Mouse (Mus musculus): ENCODE results near the gene Cacna1g. TPM values are rescaled to one million over a fixed set of nuclear protein-coding genes. Genes with fewer than 3 reads are reported as not detected.

Gene Cacna1g
- total RNA-seq, 2 experiments from 2014 or later = 15.4 to 21.5 TPM

DNA sequence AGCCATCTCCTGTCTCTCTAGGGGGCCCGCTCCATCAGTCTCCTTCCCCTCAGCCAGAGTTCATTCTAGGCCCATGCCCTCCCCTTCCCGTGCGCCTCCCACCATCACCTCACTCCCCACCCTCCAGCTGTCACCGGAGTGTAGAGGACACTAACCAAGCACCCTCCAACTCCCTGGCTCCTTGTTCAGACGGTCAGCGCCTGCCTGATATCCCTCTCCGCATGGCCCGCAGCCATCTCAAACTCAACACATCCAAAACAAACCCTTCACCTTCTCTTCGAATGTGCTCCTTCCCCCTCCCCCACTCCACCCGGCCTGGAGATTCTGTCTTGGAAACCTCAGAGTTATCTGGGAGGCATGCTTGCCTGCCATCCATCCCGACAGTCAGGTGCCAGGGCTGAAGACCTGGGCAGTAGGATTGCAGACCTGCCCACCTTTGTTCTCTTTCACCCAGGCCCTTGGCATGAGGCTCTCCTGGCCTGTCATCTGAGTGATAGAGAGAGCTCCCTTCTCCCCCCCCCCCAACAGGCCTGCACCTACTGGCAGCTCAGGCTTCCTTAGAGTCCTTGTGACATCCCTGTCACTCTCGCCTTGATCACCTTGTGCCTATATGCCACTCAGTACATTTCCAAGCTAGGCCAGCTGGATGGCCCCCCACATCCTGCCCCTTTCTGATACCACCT is 22.8 kb downstream of the Cacna1g start:
- intact Hi-C loops (cut with DNase I) = no loop called here
- DNase-seq (ENCODE audit: low spot score) = peak; percentile 31

DNA sequence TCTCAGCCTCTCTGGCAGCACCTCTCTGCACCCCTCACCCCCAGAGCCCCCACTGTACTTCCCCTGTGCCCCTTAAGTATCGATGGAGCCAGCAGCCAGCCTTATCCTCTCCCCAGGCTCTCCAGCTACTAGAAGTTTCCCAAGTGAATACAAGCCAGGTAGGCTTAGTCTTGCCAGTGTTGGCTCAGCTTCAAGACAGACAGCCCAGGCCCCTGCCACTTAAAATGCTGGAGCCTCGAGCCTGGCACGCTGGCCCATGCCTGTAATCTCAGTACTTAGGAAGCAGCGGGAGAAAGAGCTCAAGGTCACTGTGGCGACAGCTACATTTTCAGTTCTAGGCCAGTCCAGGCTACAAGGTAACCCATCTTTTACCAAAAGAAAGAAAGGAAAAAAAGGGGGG is 24.1 kb downstream of the Cacna1g start:
- intact Hi-C loops (cut with DNase I) = no loop called here
- no peak for DNase-seq (ENCODE audit: low spot score)

DNA sequence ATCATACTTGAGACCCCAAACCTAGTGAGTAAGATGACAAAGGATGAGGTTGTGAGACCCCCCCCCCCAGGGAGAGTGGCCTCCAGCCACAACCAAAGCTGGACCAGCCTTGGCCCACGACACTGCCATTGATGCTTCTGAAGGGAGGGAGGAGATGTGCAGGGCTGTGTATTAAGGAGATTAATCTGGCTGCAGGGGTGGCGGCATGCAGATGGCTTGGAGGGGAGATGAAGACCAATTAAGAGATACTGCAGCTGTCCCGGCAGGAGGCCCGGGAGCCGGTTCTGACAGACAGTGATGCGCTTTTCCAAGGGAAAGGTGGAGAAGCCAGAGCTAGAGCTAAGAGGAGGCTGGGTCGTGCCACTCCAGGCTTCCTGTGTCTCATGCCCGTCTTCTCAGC is 24.8 kb downstream of the Cacna1g start:
- intact Hi-C loops (cut with DNase I) = no loop called here
- DNase-seq (ENCODE audit: low spot score) = no peak

DNA sequence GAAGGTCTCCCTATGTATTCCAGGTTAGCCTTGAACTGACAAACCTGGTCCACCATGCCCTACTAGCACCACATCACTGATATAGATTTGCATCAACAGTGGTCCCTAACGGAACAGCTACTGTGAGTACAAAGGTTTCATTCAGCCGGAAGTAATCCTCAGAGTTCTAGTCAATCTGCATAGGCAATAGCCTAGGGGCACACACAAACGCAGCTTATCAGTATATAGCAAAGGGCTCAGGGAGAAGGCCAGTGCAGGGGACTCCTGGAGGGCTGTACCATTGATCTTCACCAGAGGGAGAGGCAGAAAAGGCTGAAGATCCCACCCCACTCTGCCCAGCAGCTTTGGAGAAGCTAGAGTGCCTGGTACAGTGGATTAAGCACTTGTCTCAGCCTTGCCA is 27.0 kb downstream of the Cacna1g start:
- no peak for DNase-seq (ENCODE audit: low spot score)
- intact Hi-C loops (cut with DNase I) = no loop called here

DNA sequence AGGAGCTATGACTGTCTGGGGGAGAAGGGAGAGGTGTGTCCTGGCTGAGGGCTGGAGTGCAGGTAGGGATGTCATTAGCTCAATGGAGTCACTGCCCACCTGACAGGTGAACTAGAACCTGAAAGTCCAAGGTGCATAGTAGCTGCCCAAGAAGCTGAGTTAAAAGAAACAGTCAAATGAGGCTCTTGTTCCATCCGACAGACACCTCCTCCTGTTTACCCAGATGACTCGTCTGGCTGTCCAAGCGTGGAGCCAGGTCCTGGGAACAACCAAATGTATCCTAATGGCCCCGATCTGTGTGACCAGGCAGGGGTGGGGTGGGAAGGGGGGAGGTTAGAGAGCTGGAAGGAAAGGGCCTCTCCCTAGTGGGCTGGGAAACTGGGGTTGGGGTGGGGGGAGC is 28.7 kb downstream of the Cacna1g start:
- intact Hi-C loops (cut with DNase I) = no loop called here
- no peak for DNase-seq (ENCODE audit: low spot score)

DNA sequence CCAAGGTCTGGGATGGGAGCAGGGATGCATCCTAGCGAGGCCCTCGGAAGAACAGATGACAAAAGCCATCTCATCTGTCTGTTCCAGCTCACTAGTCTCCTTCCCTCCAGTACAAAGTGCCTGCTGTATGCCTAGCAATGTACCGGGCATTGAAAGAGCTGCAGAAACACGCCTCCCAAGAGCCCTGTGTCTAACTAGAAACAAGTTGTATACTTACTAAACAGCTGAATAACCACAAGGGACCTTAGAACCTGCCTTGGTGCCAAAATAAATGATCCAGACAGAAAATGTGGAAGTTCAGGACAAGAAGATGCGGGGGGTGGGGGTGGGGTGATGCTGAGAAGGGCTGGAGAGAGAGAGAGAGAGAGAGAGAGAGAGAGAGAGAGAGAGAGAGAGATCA is 29.2 kb downstream of the Cacna1g start:
- DNase-seq (ENCODE audit: low spot score) = no peak

DNA sequence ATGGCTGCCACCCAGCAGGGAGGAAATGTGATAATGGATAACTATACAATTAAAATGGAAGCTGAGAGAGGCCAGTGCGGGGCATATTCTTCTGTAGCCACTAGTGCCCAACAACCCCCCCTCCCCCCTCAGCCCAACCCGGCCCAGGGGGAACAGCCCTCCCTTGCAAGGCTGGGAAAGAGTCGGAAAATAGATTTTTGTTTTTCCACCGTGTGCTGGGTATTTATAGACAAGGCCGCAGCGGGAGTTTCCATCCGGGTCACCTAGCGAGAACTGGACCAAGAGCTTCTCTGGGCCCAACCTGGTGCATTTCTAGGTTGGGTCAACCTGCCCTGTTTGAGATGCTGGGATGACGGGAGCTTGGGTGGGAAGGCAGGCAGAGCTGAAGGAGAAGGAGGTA is 32.2 kb downstream of the Cacna1g start:
- intact Hi-C loops (cut with DNase I) = no loop called here
- DNase-seq (ENCODE audit: low spot score) = no peak

More for the DNA sequence above, 29.2 kb downstream of the Cacna1g start:
- intact Hi-C loops (cut with DNase I) = no loop called here

DNA sequence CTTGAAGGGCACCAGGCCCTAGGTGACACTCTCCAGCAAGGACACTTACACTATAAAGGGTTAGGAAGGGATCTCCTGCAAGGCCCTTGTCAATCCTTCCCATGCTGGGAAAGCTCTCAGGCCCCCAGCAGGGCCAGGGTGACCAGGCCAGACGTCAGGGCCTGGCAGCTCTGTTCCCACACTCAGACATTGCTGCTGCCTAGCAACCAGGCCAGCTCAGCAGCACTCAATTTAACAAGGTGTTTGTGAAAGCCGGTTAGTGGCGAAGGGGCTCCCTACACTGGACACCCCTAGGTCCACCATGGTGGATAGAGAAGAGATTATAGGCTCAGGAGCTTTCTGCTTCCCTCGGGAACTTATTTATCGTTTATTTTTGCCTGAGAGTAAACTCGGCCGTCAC is 32.9 kb downstream of the Cacna1g start:
- no peak for DNase-seq (ENCODE audit: low spot score)
- intact Hi-C loops (cut with DNase I) = no loop called here

DNA sequence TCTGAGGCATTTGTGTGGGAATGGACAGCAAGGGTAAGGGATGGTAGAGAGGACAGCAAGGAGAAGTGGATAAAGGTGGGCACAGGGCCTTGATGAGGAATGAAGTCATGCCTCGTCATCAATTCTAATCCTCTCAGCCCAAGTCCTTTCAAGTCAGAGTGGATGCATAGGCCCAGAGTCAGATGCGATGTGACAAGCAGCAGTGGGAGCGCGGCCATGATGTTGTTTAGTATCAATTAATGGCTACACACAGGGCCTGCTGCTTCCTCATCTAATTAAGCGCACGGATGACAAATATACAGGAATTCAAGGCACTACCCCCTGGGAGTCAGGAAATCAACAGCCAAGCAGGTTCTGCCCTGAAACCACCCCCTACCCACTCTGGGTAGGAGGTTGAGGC is 33.6 kb downstream of the Cacna1g start:
- DNase-seq (ENCODE audit: low spot score) = no peak
- intact Hi-C loops (cut with DNase I) = no loop called here

DNA sequence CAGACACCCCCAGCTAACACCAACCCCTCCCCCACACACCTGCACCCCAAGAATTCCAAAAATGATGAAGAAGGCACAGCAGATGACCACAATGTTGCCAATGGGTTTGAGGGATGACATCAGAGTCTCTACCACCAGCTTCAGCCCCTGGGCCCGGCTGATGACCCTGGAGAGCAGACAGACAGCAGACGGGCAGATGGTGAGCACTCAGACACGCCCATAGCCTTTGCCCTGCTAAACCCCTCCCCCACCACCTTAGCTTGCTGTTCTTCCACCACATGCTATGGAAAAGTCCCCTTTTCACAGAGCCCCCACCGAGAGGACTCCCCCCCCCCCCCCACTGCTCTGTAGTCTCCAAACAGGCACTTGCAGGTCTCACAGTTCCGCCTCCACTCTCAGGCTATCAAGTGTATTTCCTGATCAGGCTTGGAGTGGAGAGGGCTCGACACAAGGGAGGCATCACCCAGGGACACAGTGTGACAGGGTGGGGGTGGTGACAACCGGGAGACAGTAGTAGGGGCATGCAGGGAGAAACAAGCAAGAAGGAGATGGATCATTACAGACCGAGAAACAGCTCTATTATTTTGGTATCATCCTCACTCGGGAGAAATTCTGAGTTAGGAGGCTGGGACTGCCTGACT is 44.9 kb downstream of the Cacna1g start:
- intact Hi-C loops (cut with DNase I) = no loop called here
- no peak for DNase-seq (ENCODE audit: low spot score)

DNA sequence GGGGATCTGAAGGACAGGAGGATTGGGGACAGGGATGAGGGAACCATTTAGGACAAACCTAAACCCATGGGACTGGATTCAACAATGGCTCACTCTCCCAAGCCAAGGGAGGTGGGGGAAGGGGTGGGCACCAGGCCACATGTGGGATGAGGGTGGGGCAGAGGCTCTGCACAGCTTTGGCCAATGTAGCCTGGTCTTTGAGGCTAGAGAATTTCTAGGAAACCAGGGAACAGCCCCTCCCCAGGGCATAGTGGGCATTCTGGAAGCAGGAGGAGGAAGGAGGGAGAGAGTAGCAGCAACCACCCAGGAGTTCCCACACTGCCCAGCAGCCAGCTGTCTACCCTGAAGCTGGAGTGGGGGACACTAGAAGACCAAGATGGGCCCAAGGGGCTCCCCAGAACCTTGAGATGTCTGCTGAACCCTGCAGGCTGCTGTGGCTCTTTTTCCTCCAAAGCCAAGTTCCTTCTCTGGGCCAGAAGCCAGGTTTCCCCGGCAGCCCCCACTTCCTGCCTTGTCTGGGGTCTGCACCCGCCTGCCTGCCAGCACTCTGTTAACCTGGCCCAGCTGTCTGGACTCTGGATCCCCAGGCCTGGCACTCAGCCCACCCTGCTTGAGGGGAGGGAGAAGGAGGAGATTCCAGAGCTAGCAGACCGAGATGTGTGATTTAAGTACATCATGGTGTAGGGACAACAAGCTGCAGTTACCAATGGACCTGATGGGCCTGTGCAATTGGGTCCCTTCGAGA is 45.7 kb downstream of the Cacna1g start:
- DNase-seq (ENCODE audit: low spot score) = peak; percentile 42
- intact Hi-C loops (cut with DNase I) = no loop called here

DNA sequence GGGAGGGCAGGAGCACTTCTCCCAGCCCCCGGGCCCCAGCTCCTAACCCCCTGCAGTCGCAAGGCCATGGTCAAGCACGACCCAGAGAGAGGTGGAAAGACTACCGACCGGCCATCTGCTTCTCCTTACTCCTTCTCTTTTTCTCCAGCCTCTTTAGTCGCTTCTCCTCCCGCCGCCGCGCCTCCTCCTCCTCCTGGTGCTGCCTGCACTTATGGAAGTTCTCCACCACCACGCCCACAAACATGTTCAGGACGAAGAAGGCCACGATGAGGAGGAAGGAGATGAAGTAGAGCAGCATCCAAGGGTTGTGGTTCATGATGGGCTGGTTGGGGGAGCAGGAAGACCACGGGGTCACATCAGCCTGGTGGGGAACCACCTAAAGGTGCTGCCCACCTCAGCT is 48.3 kb downstream of the Cacna1g start:
- intact Hi-C loops (cut with DNase I) = no loop called here
- DNase-seq (ENCODE audit: low spot score) = no peak

DNA sequence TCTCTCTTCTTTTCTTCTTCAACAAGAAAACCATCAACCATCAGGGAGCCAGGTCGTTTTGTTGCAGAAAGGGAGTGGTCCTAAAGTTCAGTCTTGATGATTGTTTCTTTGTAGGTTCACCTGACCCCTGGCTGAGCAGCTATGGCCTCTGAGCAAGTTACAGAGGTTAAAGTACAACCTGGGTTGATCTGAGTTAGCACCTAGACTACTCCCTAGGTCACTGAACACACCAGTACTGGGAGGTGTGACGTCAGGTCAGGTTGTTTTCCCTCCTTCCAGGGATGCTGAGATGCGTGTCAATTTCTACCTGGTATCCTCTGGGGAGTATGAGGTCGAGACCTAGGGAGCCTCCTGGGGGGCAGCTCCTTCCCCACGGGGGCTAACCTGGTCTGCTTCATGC is 48.8 kb downstream of the Cacna1g start:
- intact Hi-C loops (cut with DNase I) = no loop called here

DNA sequence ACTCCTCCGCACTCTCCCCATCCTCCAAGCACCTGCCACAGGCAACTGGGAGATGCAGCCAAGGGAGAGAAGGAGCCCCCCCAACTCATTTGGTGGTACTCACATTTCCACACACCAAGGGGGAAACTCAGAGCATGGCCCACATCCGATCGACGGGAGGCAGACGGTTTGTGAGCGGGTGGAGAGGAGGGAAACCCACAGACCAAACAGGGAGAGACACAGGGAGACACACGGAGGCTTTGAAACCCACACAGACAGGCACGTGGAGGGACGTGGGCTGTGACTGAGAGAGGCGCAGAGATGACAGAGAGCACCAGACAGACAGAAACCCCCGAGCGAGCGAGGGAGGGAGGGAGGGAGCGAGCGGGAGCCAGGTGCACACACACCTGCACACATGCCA is 49.6 kb downstream of the Cacna1g start:
- DNase-seq (ENCODE audit: low spot score) = no peak
- intact Hi-C loops (cut with DNase I) = no loop called here

More for the DNA sequence above, 48.8 kb downstream of the Cacna1g start:
- no peak for DNase-seq (ENCODE audit: low spot score)

DNA sequence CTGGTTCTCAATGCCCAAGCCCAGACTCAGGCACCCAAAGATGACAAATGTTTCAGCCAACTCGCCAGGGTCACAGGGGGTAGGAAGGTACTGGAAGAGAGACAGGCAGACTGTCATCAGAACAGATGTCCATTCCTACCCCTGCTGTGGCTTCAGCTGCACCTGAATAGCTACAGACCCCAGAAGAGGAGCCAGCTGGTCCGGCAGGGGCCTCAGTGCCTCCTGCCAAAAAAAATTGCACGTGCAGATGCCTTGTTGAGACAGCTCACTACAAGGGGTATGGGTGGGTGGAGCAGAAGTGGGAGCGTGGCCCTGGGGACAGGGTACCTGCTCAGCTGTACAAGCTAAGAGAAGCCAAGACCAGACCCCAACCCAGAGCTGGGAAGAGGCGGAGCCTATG is 50.1 kb downstream of the Cacna1g start:
- intact Hi-C loops (cut with DNase I) = no loop called here
- no peak for DNase-seq (ENCODE audit: low spot score)

DNA sequence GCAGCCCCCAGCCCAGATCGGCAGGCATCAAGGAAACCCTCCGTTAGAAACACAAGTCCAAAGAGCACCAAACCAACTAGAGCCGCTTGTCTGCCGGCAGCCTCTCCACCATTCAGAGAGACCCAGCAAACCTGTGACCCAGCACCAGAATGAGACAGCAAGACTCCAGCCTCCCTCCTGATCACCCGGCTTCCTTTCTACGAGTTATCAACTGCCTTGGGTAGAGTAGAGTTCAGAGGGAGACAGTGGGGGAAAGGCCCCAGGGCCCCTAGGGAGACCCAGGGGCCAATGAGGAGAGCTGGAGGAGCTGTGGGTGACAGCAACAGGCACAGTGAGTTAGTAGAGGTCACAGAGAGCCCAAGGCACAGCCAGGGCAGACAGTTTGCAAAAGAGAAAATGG is 53.0 kb downstream of the Cacna1g start:
- DNase-seq (ENCODE audit: low spot score) = no peak
- intact Hi-C loops (cut with DNase I) = loop anchor here (1.0 kb wide), 1 partner anchor 65 kb away; the partner anchor contains the start of gene Spata20

DNA sequence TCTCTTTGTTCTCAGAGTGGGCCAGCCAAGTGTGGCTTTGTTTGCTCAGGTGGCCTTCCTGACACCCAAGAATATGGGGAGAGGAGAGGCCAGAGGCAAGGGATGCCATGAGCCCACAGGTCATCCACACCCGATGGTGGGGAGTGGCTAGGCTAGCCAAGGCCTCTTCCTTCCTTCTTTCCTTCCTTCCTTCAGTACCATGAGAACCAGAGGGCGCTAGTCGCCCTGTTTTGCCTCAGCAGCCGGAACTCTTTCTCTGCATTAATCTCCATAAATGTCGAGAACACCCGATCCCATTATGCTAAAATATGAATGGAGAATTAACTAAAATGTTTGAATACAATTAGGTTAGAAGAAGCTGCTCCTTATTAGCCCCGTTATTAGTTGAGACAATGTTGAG is 53.7 kb downstream of the Cacna1g start:
- DNase-seq (ENCODE audit: low spot score) = no peak
- intact Hi-C loops (cut with DNase I) = loop anchor here (1.0 kb wide), 1 partner anchor 66 kb away; the partner anchor contains the start of gene Spata20

DNA sequence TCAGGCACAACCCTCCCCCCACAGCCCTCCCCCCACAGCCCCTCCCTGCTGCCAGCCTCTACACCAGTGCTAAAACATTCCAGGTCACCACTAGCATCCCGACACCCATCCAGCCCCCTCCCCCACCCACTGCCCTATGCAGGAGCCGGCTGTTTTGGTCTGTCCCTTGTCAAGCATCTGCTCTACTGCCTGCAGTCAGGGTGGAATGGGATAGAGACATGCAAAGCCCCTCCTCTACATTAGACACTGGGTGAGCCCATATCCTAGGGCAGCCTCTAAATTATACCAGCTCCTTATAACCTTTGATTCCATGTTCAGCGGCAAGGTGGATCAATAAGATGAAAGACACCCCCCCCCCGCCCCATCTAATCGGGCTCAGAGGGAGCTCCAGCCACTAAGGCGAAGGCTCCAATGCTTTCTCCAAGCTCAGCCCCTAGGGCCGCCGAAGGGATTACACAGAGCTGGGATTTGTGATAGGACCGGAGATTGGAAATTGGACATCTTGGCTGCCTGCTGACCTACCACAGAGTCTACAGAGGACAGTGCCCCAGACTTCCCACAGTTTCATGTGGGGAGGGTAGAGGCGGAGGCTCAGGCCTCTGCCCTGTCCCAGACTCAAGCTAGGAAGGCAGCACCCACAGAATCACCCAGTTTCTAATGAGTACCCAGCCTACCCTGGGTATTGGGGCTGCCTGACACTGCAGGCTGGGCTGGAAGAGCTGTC is 54.8 kb downstream of the Cacna1g start:
- intact Hi-C loops (cut with DNase I) = loop anchor here (5.0 kb wide), 1 partner anchor 123 kb away; no protein-coding TSS in a partner anchor

DNA sequence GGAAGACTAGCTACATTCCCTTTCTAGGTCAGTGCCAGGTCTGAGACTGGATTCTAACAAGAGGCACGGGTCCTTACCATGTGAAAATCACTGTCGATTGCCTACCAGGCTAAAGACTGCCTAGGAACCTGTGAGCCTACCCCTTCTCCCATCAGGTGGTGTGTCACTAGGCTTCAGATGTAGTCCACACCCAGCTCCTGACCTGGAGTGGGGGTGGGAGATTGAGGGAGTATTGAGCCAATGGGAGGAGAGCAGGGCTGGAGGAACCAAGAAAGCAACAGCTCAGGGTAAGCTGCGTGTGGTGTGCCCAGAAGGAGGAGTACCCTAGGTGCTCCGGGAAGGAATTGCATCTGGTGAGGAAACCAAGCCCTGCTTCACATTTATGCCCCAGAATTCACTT is 60.0 kb downstream of the Cacna1g start:
- intact Hi-C loops (cut with DNase I) = no loop called here
- DNase-seq (ENCODE audit: low spot score) = no peak

More for the DNA sequence above, 54.8 kb downstream of the Cacna1g start:
- DNase-seq (ENCODE audit: low spot score) = no peak

DNA sequence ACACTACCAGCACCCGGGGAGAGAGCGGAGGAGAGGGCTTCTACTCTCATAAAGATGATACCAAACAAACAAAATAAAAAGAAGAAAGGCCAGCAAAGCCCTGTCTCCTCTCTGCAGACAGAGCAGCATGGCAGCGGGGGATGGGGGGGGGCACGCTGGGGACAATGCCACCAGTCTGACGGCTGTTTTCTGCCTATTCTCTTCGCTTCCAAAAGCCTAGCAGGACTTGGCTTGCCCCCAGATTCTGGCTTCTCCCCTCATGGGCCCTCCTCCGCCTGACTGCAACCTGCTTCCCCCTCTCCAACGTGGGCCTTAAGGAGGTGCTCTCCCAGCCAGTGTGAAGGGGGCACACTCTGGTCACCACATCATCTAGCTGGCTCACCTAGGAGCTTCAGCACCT is 60.5 kb downstream of the Cacna1g start:
- intact Hi-C loops (cut with DNase I) = no loop called here
- DNase-seq (ENCODE audit: low spot score) = no peak
